7 mouse cellular contexts compared by ENCODE assay signal in the genomic region with DNA sequence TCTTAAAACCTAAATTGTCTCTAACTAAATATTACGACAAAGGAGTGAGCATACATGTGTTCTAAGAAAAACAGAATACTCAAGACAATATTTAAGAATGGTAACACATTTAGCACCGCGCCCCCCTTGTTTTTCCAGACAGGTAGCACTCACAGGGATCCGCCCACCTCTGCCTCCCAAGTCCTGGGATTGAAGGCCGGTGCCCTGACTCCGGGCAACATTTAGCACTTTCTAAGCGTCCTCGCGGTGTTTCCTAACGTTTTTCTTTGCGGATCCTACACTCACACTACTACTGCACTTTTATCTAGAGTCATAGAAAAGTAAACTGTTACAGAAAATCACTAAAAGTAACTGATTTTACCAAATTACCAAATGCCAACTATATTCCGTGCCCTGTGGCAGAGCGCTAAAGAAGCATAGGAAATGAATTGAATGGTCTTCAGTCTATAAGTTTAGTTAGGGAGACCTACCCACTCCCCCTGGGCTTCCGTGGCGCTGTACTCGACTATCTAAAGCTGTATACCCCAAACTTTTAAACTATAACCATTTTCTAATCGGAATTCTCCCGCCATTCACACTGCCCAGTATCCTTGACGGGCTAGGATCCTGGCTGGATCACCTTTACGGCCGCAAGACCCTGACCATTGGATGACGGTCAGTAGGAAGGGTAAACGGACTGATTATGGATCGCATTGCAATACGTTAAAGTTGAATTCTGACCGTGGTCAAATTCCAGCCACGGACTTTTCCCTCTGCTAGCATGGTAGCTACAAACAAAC. TPM values are rescaled to one million over a fixed set of nuclear protein-coding genes. Genes with fewer than 3 reads are reported as not detected.
DNase-seq lines count a peak whose midpoint lies in the region; ATAC-seq and TF ChIP-seq lines count a peak whose summit lies in the region.

No protein-coding gene starts in this region.

- no peaks in the 10 kb centered on the region for H3K27me3 ChIP-seq in spleen, adult 2 months (ENCODE audit: control insufficient read depth, insufficient read depth, low read length)
- H3K27me3 ChIP-seq in embryonic facial prominence, embryonic 13.5 days, result no peaks in the 10 kb centered on the region
- no peaks in the 10 kb centered on the region for H3K27me3 ChIP-seq in intestine, embryonic 14.5 days (replicated peaks; ENCODE audit: control insufficient read depth, insufficient read depth, low read length)

- peaks cover 13% of the 10 kb centered on the region for H3K36me3 ChIP-seq in spleen, adult 2 months (ENCODE audit: control insufficient read depth, insufficient read depth, low read length)
- peaks cover 36% of the 10 kb centered on the region for H3K36me3 ChIP-seq in embryonic facial prominence, embryonic 13.5 days
- H3K36me3 ChIP-seq in intestine, embryonic 14.5 days (ENCODE audit: control insufficient read depth, insufficient read depth, low read length), result peaks cover 36% of the 10 kb centered on the region

- H3K4me1 ChIP-seq in spleen, adult 2 months (ENCODE audit: control insufficient read depth, insufficient read depth, insufficient read length), result no peaks in the 10 kb centered on the region; the same call in none of the 2 replicates
- peaks cover 12% of the 10 kb centered on the region for H3K4me1 ChIP-seq in embryonic facial prominence, embryonic 13.5 days
- H3K4me1 ChIP-seq in intestine, embryonic 14.5 days (replicated peaks; ENCODE audit: control insufficient read depth, insufficient read depth, low read length), result peaks cover 7% of the 10 kb centered on the region; the same call in 1 of the 2 replicates

- H3K4me2 ChIP-seq in embryonic facial prominence, embryonic 13.5 days, result peak overlapping the region; percentile 67
- peak overlapping the region; percentile 85 for H3K4me2 ChIP-seq in intestine, embryonic 14.5 days (ENCODE audit: low read length)

- WGBS in spleen, adult 2 months, result 9% methylated on average over 27 of the region's 27 CpGs
- 5% methylated on average over 27 of the region's 27 CpGs for WGBS in embryonic facial prominence, embryonic 13.5 days
- WGBS in intestine, embryonic 14.5 days, result 6% methylated on average over 27 of the region's 27 CpGs

- H3K27ac ChIP-seq in spleen, adult 2 months (ENCODE audit: insufficient read depth, low read length), result no peak overlapping the region
- peak overlapping the region; percentile 81 for H3K27ac ChIP-seq in embryonic facial prominence, embryonic 13.5 days
- H3K27ac ChIP-seq in intestine, embryonic 14.5 days (ENCODE audit: low read depth), result peak overlapping the region; percentile 29; the same call in 1 of the 2 replicates

- DNase-seq in spleen, adult 2 months (ENCODE audit: low read depth in 1 of 2, low spot score in 2 of 2), result no peak
- no peak for DNase-seq in spleen, postnatal 14 days (ENCODE audit: low spot score in 2 of 2)
- no peak for DNase-seq in intestine, embryonic 14.5 days (ENCODE audit: low spot score)
- DNase-seq in lung, postnatal 36 days, result peak; percentile 9
- no peak for DNase-seq in urinary bladder, postnatal 10 days (ENCODE audit: low spot score)

- no peak; the same call in 1 of the 2 replicates for ATAC-seq in embryonic facial prominence, embryonic 13.5 days (ENCODE audit: insufficient number of reproducible peaks, insufficient read depth, low FRiP score, low TSS enrichment, low read depth)
- peak; percentile 42; the same call in 1 of the 2 replicates for ATAC-seq in intestine, embryonic 14.5 days (replicated peaks; ENCODE audit: low FRiP score, low TSS enrichment, low read depth)
- no peak for ATAC-seq in inflammation-experienced regulatory T-cells, adult 6 months

- H3K9me3 ChIP-seq in embryonic facial prominence, embryonic 13.5 days, result no peaks in the 10 kb centered on the region
- no peaks in the 10 kb centered on the region for H3K9me3 ChIP-seq in intestine, embryonic 14.5 days (ENCODE audit: control insufficient read depth, low read length)

- H3K4me3 ChIP-seq in spleen, adult 2 months (ENCODE audit: extremely low read depth, insufficient read depth, insufficient read length), result peak overlapping the region; percentile 88
- peak overlapping the region; percentile 80 for H3K4me3 ChIP-seq in embryonic facial prominence, embryonic 13.5 days
- peak overlapping the region; percentile 92 for H3K4me3 ChIP-seq in intestine, embryonic 14.5 days (ENCODE audit: low read depth, low read length)

- TF ChIP-seq POLR2A in spleen, adult 2 months (IDR thresholded peaks at IDR 0.05; ENCODE audit: low read depth, low read length), result no peak

- TF ChIP-seq CTCF in spleen, adult 2 months (IDR thresholded peaks at IDR 0.05; ENCODE audit: extremely low read depth, insufficient read depth, insufficient read length, insufficient replicate concordance), result no peak

- peak overlapping the region; percentile 85 for H3K9ac ChIP-seq in embryonic facial prominence, embryonic 13.5 days
- peak overlapping the region; percentile 73 for H3K9ac ChIP-seq in intestine, embryonic 14.5 days (ENCODE audit: low read length)

RNA-seq across cellular contexts. Expression of gene Utp6, which starts 0.7 kb away (rescaled TPM):
- polyA plus RNA-seq in spleen, adult 2 months (2012; rRNA removed), result 2.6 and 2.7 TPM in 2 replicates
- polyA plus RNA-seq in embryonic facial prominence, embryonic 13.5 days (2015; fragmentation: Nextera tagmentation; extraction: Ambion mirVana), result 61.3 and 64.6 TPM in 2 replicates
- polyA plus RNA-seq in intestine, embryonic 14.5 days (2014; fragmentation: Nextera tagmentation; extraction: Ambion mirVana), result 53.5 and 60.3 TPM in 2 replicates
- 10 to 100 TPM; 38.7 to 52.0 (median 40.7) TPM for polyA plus RNA-seq in inflammation-experienced regulatory T-cells, adult 6 months (2017; shearing (Covaris generic))

RNA-seq across cellular contexts. Expression of gene Suz12, which starts 31.4 kb away (rescaled TPM):
- 3.6 and 4.7 TPM in 2 replicates for polyA plus RNA-seq in spleen, adult 2 months (2012; rRNA removed)
- polyA plus RNA-seq in embryonic facial prominence, embryonic 13.5 days (2015; fragmentation: Nextera tagmentation; extraction: Ambion mirVana), result 24.3 and 28.7 TPM in 2 replicates
- 29.6 and 30.1 TPM in 2 replicates for polyA plus RNA-seq in intestine, embryonic 14.5 days (2014; fragmentation: Nextera tagmentation; extraction: Ambion mirVana)
- polyA plus RNA-seq in inflammation-experienced regulatory T-cells, adult 6 months (2017; shearing (Covaris generic)), result 10 to 100 TPM; 34.6 to 40.3 (median 37.6) TPM

Comparison
In these comparisons a context has a peak if more than half of its experiments do, and no peak if none do; other contexts are left out.
1. RNA of gene Utp6, which starts 0.7 kb away (polyA plus RNA-seq): 61.3 to 64.6 TPM in embryonic facial prominence, embryonic 13.5 days, 53.5 to 60.3 TPM in intestine, embryonic 14.5 days and 38.7 to 52.0 TPM in inflammation-experienced regulatory T-cells, adult 6 months; 2.6 to 2.7 TPM in spleen, adult 2 months; every median in the first group is over 10 times any median in the second.
2. Peak in every context shown above with its lines, with median percentiles within 50 percentile points of each other: H3K4me3 ChIP-seq.